Mouse (Mus musculus): ENCODE results near the gene Ntm. TPM values are rescaled to one million over a fixed set of nuclear protein-coding genes. Genes with fewer than 3 reads are reported as not detected.

Ntm gene
- polyA plus RNA-seq, 1 experiment from 2014 or later: 0.66 TPM

- 52% methylated on average over 4 of the region's 4 CpGs for WGBS (ENCODE audit: insufficient replicate concordance)
- no peaks in the 10 kb centered on the region for H3K27me3 ChIP-seq
- no peaks in the 10 kb centered on the region for H3K36me3 ChIP-seq (replicated peaks)
- H3K9ac ChIP-seq: no peak overlapping the region
- no peaks in the 10 kb centered on the region for H3K4me1 ChIP-seq (replicated peaks)
- H3K27ac ChIP-seq (replicated peaks): no peak overlapping the region
- H3K4me3 ChIP-seq (replicated peaks): no peak overlapping the region
- no peak overlapping the region for H3K4me2 ChIP-seq
- no peaks in the 10 kb centered on the region for H3K9me3 ChIP-seq (replicated peaks)
- ATAC-seq (ENCODE audit: insufficient read depth): no peak
Measured at GRCm38 (mm10) chr9:29393136-29393535, 569.8 kb downstream of the Ntm start.

DNA sequence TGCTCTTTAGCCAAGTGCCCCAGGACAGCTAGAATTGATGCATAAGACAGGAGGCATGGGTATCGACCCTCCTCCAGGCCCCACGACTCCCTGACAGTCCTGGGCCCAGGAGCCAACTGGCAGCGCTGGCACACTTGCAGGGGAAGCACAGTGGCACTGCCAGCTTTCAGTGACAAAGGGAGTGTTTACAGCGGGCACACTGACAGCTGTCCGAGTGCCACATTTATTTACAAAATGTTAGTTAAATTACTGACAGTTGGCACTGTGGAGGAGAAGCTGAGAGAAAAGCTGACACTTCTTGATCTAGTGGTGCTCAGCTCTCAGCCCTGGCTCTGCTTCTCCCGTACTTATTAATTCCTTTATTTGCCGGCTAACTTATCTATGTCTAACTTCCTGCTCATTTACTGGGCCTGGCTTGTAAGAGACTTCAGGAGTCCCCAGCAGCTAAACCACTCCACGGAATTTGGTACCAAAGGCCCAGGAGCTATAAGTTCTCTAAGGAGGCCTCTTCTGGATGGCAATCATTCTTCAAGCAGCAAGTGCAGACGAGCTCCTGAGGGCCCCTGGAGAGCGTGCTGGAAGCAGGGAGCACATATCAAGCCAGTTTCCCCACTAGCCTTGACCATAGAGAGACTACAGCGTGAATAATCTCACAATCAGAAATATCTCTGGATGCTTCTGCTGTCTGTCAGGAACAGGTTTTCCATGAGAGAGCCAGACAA lies 572.0 kb downstream of the Ntm start:
- Histone ChIP-seq H3K9ac (no peak overlapping the region), H3K4me2 (no peak overlapping the region), H3K9me3 (replicated peaks) (no peaks in the 10 kb centered on the region), H3K36me3 (replicated peaks) (no peaks in the 10 kb centered on the region), H3K27ac (replicated peaks) (no peak overlapping the region), H3K4me3 (replicated peaks) (no peak overlapping the region), H3K27me3 (no peaks in the 10 kb centered on the region), H3K4me1 (replicated peaks) (no peaks in the 10 kb centered on the region)
- WGBS (ENCODE audit: insufficient replicate concordance): 53% methylated on average over 11 of the region's 11 CpGs
- no peak for ATAC-seq (ENCODE audit: insufficient read depth)

GRCm38 (mm10) chr9:29389224-29389623 lies 573.7 kb downstream of the Ntm start:
- no peak overlapping the region for H3K9ac ChIP-seq
- no peak overlapping the region for H3K4me3 ChIP-seq (replicated peaks)
- H3K4me2 ChIP-seq: no peak overlapping the region
- H3K27ac ChIP-seq (replicated peaks): no peak overlapping the region
- ATAC-seq (ENCODE audit: insufficient read depth): no peak
- no peaks in the 10 kb centered on the region for H3K36me3 ChIP-seq (replicated peaks)
- no peaks in the 10 kb centered on the region for H3K27me3 ChIP-seq
- WGBS (ENCODE audit: insufficient replicate concordance): 60% methylated on average over 7 of the region's 7 CpGs
- H3K9me3 ChIP-seq (replicated peaks): no peaks in the 10 kb centered on the region
- H3K4me1 ChIP-seq (replicated peaks): no peaks in the 10 kb centered on the region

DNA sequence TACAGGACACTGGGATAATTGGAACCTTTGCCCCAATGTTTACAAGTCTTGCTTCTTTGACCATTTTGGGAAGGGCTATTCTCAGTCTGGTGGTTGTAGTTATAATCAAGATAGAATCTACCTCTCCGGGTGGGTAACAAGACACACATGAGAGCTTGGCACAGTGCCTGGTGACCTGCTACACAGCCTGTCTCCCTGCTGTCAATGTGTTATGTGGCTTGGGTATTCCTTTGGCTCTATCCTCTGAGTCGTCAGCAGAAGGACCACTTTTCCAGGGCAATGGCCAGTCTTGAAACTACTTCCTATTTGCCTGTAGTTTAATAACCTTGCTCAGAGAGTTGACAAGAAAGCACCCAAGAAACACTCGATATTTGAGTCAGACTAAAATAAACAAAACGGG lies 575.8 kb downstream of the Ntm start:
- no peak for ATAC-seq (ENCODE audit: insufficient read depth)
- no peaks in the 10 kb centered on the region for H3K36me3 ChIP-seq (replicated peaks)

GRCm38 (mm10) chr9:29377172-29378002 lies 585.6 kb downstream of the Ntm start:
- no peak overlapping the region for H3K4me3 ChIP-seq (replicated peaks)
- H3K27ac ChIP-seq (replicated peaks): no peak overlapping the region
- H3K27me3 ChIP-seq: no peaks in the 10 kb centered on the region
- ATAC-seq (ENCODE audit: insufficient read depth): no peak
- no peaks in the 10 kb centered on the region for H3K9me3 ChIP-seq (replicated peaks)
- no peak overlapping the region for H3K9ac ChIP-seq
- no peaks in the 10 kb centered on the region for H3K4me1 ChIP-seq (replicated peaks)
- no peaks in the 10 kb centered on the region for H3K36me3 ChIP-seq (replicated peaks)
- WGBS (ENCODE audit: insufficient replicate concordance): 62% methylated on average over 12 of the region's 12 CpGs
- no peak overlapping the region for H3K4me2 ChIP-seq

More for the DNA sequence above, 575.8 kb downstream of the Ntm start:
- 51% methylated on average over 4 of the region's 4 CpGs for WGBS (ENCODE audit: insufficient replicate concordance)
- no peaks in the 10 kb centered on the region for H3K27me3 ChIP-seq
- no peak overlapping the region for H3K27ac ChIP-seq (replicated peaks)
- no peaks in the 10 kb centered on the region for H3K9me3 ChIP-seq (replicated peaks)
- H3K4me1 ChIP-seq (replicated peaks): no peaks in the 10 kb centered on the region
- H3K9ac ChIP-seq: no peak overlapping the region
- no peak overlapping the region for H3K4me2 ChIP-seq
- no peak overlapping the region for H3K4me3 ChIP-seq (replicated peaks)

DNA sequence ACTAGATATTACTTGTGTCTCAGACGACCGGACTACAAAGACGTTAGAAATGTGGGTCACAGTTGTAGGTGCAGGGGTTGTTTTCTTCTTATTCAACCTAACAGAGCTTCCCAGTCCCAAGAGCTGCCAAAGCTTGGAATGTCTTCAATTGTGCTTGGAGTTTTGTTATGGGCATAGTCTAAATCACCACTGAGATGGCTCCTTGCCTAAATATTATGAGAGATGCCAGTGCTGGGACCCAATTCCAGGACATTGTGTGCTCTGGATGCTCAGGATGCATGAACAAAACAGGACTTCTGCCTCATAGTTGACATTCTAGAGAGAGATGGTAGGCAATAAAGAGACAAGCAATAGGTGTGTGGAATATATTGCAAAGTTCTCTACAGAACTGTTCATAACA lies 591.6 kb downstream of the Ntm start:
- 75% methylated on average over 3 of the region's 3 CpGs for WGBS (ENCODE audit: insufficient replicate concordance)
- Histone ChIP-seq H3K9me3 (replicated peaks) (no peaks in the 10 kb centered on the region), H3K4me2 (no peak overlapping the region), H3K27ac (replicated peaks) (no peak overlapping the region), H3K27me3 (no peaks in the 10 kb centered on the region), H3K4me3 (replicated peaks) (no peak overlapping the region), H3K36me3 (replicated peaks) (no peaks in the 10 kb centered on the region), H3K4me1 (replicated peaks) (no peaks in the 10 kb centered on the region), H3K9ac (no peak overlapping the region)
- no peak for ATAC-seq (ENCODE audit: insufficient read depth)

DNA sequence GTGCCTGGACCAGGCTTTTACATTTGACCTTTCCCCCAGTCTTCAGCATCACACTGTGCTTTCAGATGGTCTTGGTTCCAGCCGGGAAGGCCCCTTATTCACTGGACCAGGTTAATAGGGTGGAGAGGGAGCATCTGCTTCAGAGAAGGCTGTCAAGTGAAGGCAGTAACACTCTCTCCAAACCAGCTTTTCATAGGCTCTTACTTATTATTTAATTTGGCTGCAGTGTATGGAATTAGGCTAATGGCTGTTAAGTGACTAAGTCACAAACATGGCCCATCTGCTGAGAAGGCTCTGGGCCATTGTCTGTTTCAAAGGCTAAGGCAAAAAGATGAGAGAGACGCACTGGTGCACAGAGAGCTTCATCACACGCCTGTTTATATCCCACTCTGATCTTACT lies 593.3 kb downstream of the Ntm start:
- no peak for ATAC-seq (ENCODE audit: insufficient read depth)
- no peaks in the 10 kb centered on the region for H3K4me1 ChIP-seq (replicated peaks)
- H3K9ac ChIP-seq: no peak overlapping the region
- no peak overlapping the region for H3K4me3 ChIP-seq (replicated peaks)
- H3K4me2 ChIP-seq: no peak overlapping the region
- no peaks in the 10 kb centered on the region for H3K9me3 ChIP-seq (replicated peaks)
- H3K27me3 ChIP-seq: no peaks in the 10 kb centered on the region
- H3K36me3 ChIP-seq (replicated peaks): no peaks in the 10 kb centered on the region
- WGBS (ENCODE audit: insufficient replicate concordance): 59% methylated on average over 3 of the region's 3 CpGs
- H3K27ac ChIP-seq (replicated peaks): no peak overlapping the region

DNA sequence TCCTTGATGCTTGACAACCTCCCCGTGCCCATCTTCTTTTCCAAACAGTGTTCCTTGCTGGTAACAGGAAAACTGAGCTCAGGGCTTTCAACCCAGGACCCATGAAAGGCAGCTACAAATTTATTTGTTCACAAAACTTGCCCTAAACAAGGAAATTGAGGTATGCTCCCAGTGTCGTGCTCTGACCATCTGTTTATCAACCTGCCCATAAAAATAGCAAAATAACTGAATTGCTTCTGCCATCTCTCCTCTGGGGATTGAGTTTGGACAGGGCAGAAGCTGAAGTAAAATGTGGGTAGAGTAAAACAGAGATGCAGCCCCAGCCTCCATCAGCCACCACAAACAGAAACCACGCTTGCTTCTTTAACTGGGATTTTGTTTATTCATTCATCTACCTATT lies 594.6 kb downstream of the Ntm start:
- Histone ChIP-seq H3K36me3 (replicated peaks) (no peaks in the 10 kb centered on the region), H3K9ac (no peak overlapping the region), H3K9me3 (replicated peaks) (no peaks in the 10 kb centered on the region), H3K4me3 (replicated peaks) (no peak overlapping the region), H3K4me2 (no peak overlapping the region), H3K27me3 (no peaks in the 10 kb centered on the region), H3K27ac (replicated peaks) (no peak overlapping the region), H3K4me1 (replicated peaks) (no peaks in the 10 kb centered on the region)
- no peak for ATAC-seq (ENCODE audit: insufficient read depth)
- WGBS (ENCODE audit: insufficient replicate concordance): 43% methylated on average over 3 of the region's 3 CpGs

GRCm38 (mm10) chr9:29357796-29358195 lies 605.1 kb downstream of the Ntm start:
- ATAC-seq (ENCODE audit: insufficient read depth): no peak
- Histone ChIP-seq H3K36me3 (replicated peaks) (no peaks in the 10 kb centered on the region), H3K4me1 (replicated peaks) (no peaks in the 10 kb centered on the region), H3K4me3 (replicated peaks) (no peak overlapping the region), H3K9ac (no peak overlapping the region), H3K27ac (replicated peaks) (no peak overlapping the region), H3K9me3 (replicated peaks) (no peaks in the 10 kb centered on the region), H3K27me3 (no peaks in the 10 kb centered on the region), H3K4me2 (no peak overlapping the region)
- WGBS (ENCODE audit: insufficient replicate concordance): 55% methylated on average over 4 of the region's 4 CpGs

- Histone ChIP-seq H3K27me3 (no peaks in the 10 kb centered on the region), H3K27ac (replicated peaks) (no peak overlapping the region), H3K9ac (no peak overlapping the region), H3K36me3 (replicated peaks) (no peaks in the 10 kb centered on the region), H3K9me3 (replicated peaks) (no peaks in the 10 kb centered on the region), H3K4me3 (replicated peaks) (no peak overlapping the region), H3K4me1 (replicated peaks) (no peaks in the 10 kb centered on the region), H3K4me2 (no peak overlapping the region)
- 51% methylated on average over 7 of the region's 7 CpGs for WGBS (ENCODE audit: insufficient replicate concordance)
- no peak for ATAC-seq (ENCODE audit: insufficient read depth)
Measured at GRCm38 (mm10) chr9:29342303-29342702, 620.6 kb downstream of the Ntm start.

- ATAC-seq (ENCODE audit: insufficient read depth): no peak
- Histone ChIP-seq H3K4me1 (replicated peaks) (no peaks in the 10 kb centered on the region), H3K4me3 (replicated peaks) (no peak overlapping the region), H3K9ac (no peak overlapping the region), H3K9me3 (replicated peaks) (no peaks in the 10 kb centered on the region), H3K36me3 (replicated peaks) (no peaks in the 10 kb centered on the region), H3K4me2 (no peak overlapping the region), H3K27me3 (no peaks in the 10 kb centered on the region), H3K27ac (replicated peaks) (no peak overlapping the region)
- 59% methylated on average over 3 of the region's 3 CpGs for WGBS (ENCODE audit: insufficient replicate concordance)
Measured at GRCm38 (mm10) chr9:29341292-29341691, 621.6 kb downstream of the Ntm start.

Data from liver, embryonic 15.5 days (tissue).